Mouse (Mus musculus): ENCODE measurements around the gene Mapkapk3.

The Mapkapk3 gene

GRCm38 (mm10) chr9:107263912-107264311 is 25.8 kb downstream of the Mapkapk3 start:
- DNase-seq (ENCODE audit: inconsistent ontology term): peak; percentile 53

- DNase-seq (ENCODE audit: inconsistent ontology term): no peak
These were observed 27.3 kb downstream of the Mapkapk3 start for GRCm38 (mm10) chr9:107262375-107262774.

- DNase-seq (ENCODE audit: inconsistent ontology term): no peak
These were observed 27.9 kb downstream of the Mapkapk3 start for GRCm38 (mm10) chr9:107261792-107262191.

- no peak for DNase-seq (ENCODE audit: inconsistent ontology term)
These were observed 28.8 kb downstream of the Mapkapk3 start for GRCm38 (mm10) chr9:107260836-107261235.

GRCm38 (mm10) chr9:107260429-107260828 is 29.2 kb downstream of the Mapkapk3 start:
- DNase-seq (ENCODE audit: inconsistent ontology term): no peak

GRCm38 (mm10) chr9:107259571-107259970 is 30.1 kb downstream of the Mapkapk3 start:
- DNase-seq (ENCODE audit: inconsistent ontology term): no peak

- DNase-seq (ENCODE audit: inconsistent ontology term): no peak
These were observed 34.1 kb downstream of the Mapkapk3 start for GRCm38 (mm10) chr9:107255596-107255995.

- DNase-seq (ENCODE audit: inconsistent ontology term): no peak
These were observed 34.8 kb downstream of the Mapkapk3 start for GRCm38 (mm10) chr9:107254925-107255324.

GRCm38 (mm10) chr9:107254476-107254875 is 35.2 kb downstream of the Mapkapk3 start:
- DNase-seq (ENCODE audit: inconsistent ontology term): peak; percentile 75

GRCm38 (mm10) chr9:107252164-107252563 is 37.5 kb downstream of the Mapkapk3 start:
- DNase-seq (ENCODE audit: inconsistent ontology term): no peak

GRCm38 (mm10) chr9:107250416-107251337 is 39.0 kb downstream of the Mapkapk3 start:
- no peak for DNase-seq (ENCODE audit: inconsistent ontology term)

GRCm38 (mm10) chr9:107249154-107249553 is 40.5 kb downstream of the Mapkapk3 start:
- DNase-seq (ENCODE audit: inconsistent ontology term): no peak

GRCm38 (mm10) chr9:107246170-107246569 is 43.5 kb downstream of the Mapkapk3 start:
- DNase-seq (ENCODE audit: inconsistent ontology term): no peak

- DNase-seq (ENCODE audit: inconsistent ontology term): no peak
These were observed 44.4 kb downstream of the Mapkapk3 start for GRCm38 (mm10) chr9:107245311-107245710.

- DNase-seq (ENCODE audit: inconsistent ontology term): no peak
These were observed 53.5 kb downstream of the Mapkapk3 start for GRCm38 (mm10) chr9:107236151-107236550.

- peak; percentile 71 for DNase-seq (ENCODE audit: inconsistent ontology term)
These were observed 54.4 kb downstream of the Mapkapk3 start for GRCm38 (mm10) chr9:107235261-107235660.

GRCm38 (mm10) chr9:107232140-107232539 is 57.5 kb downstream of the Mapkapk3 start:
- no peak for DNase-seq (ENCODE audit: inconsistent ontology term)

GRCm38 (mm10) chr9:107231539-107232139 is 58.0 kb downstream of the Mapkapk3 start, which contains the start of gene Dock3:
Gene Dock3 (minus strand): TSS chr9:107231909.
- DNase-seq (ENCODE audit: inconsistent ontology term): peak; percentile 89

- DNase-seq (ENCODE audit: inconsistent ontology term): peak; percentile 54
These were observed 58.6 kb downstream of the Mapkapk3 start for GRCm38 (mm10) chr9:107230991-107231538.

- no peak for DNase-seq (ENCODE audit: inconsistent ontology term)
These were observed 65.1 kb downstream of the Mapkapk3 start for GRCm38 (mm10) chr9:107224597-107224996.
